Mouse (Mus musculus) forebrain, postnatal 0 days (tissue): ENCODE results near the gene Lztr1. TPM values are rescaled to one million over a fixed set of nuclear protein-coding genes. Genes with fewer than 3 reads are reported as not detected.
A peak's percentile ranks its signal among the peaks of the same experiment; 100 is the strongest.

Source experiments
- ATAC-seq: fragments of 200-750 bp; cut with Nextera tagmentation; 2 replicates; pipeline ENCODE4 v1.8.0; 2017; ENCODE audit warnings: mild to moderate bottlenecking, moderate library complexity
- DNase-seq: peaks from one replicate; pipeline ENCODE4 v3.0.0-alpha.2; 2015
- H3K27ac ChIP-seq: fragments of 300-500 bp; sonication (generic); 2 replicates; pipeline ENCODE4 v1.5.1; 2014; ENCODE audit warnings: low read depth, mild to moderate bottlenecking, antibody characterized with exemption, low read length, moderate library complexity, mixed read lengths
- H3K27me3 ChIP-seq: fragments of 300-500 bp; sonication (generic); 2 replicates; pipeline ENCODE4 v1.6.1; 2014; ENCODE audit warnings: mild to moderate bottlenecking, low read length, mixed read lengths; ENCODE audit not compliant: insufficient read depth
- H3K36me3 ChIP-seq: fragments of 300-500 bp; sonication (generic); 2 replicates; pipeline ENCODE4 v1.6.1; 2014; ENCODE audit warnings: mild to moderate bottlenecking, moderate library complexity; ENCODE audit not compliant: insufficient read depth
- H3K4me1 ChIP-seq: fragments of 300-500 bp; sonication (generic); 2 replicates; pipeline ENCODE4 v1.6.1; 2014; ENCODE audit warnings: antibody characterized with exemption; ENCODE audit not compliant: insufficient read depth
- H3K4me2 ChIP-seq: fragments of 300-500 bp; sonication (generic); 2 replicates; pipeline ENCODE4 v1.6.1; 2014; ENCODE audit warnings: low read depth, mild to moderate bottlenecking, moderate library complexity
- H3K4me3 ChIP-seq: fragments of 300-500 bp; sonication (generic); 2 replicates; pipeline ENCODE4 v1.5.1; 2014; ENCODE audit warnings: low read depth, low read length, mixed read lengths
- H3K9ac ChIP-seq: fragments of 300-500 bp; sonication (generic); 2 replicates; pipeline ENCODE4 v1.6.1; 2014; ENCODE audit warnings: mild to moderate bottlenecking
- H3K9me3 ChIP-seq: fragments of 300-500 bp; sonication (generic); 2 replicates; pipeline ENCODE4 v1.6.1; 2016; ENCODE audit warnings: low read length
- CTCF ChIP-seq: sonication (generic); IDR thresholded peaks from 2 replicates; pipeline ENCODE4 v1.5.1; 2016; ENCODE audit warnings: antibody characterized with exemption, control low read depth, low read depth
- WGBS: fragments of 180-500 bp; shearing (Covaris S2); extraction: QIAGEN DNeasy Blood & Tissue Kit; methylation state at CpG from one replicate; pipeline ENCODE4 v1.1.7; 2014; 5-methylcytosine and 5-hydroxymethylcytosine counted together
- polyA plus RNA-seq: library from polyadenylated mRNA; unstranded; fragments of >200 nt; fragmentation: Nextera tagmentation; extraction: Ambion mirVana; gene quantifications from 2 replicates; pipeline ENCODE4 v1.2.1, GENCODE M21; 2015
- total RNA-seq: library from RNA; depleted of rRNA; stranded (reverse); fragments of >200 nt; gene quantifications from 2 replicates; pipeline ENCODE4 v1.2.3, GENCODE M21; 2014

The Lztr1 gene
- total and polyA plus RNA-seq, 2 experiments from 2014 or later: 103 to 244 TPM

GRCm38 (mm10) chr16:17474761-17475160 is 33.7 kb upstream of the Lztr1 start:
- DNase-seq (no peak), ATAC-seq (no peak)
- Histone ChIP-seq H3K4me1 (no peaks in the 10 kb centered on the region), H3K9me3 (no peaks in the 10 kb centered on the region), H3K9ac (no peak overlapping the region), H3K36me3 (peaks cover 9% of the 10 kb centered on the region), H3K27me3 (no peaks in the 10 kb centered on the region), H3K27ac (no peak overlapping the region), H3K4me3 (no peak overlapping the region), H3K4me2 (no peak overlapping the region)
- 86% methylated on average over 2 of the region's 2 CpGs for WGBS
- TF ChIP-seq CTCF: no peak

- Histone ChIP-seq H3K9ac (no peak overlapping the region), H3K27me3 (no peaks in the 10 kb centered on the region), H3K36me3 (0 out of 2 replicates have a peak, but pooled peaks cover 5% of the 10 kb centered on the region), H3K9me3 (no peaks in the 10 kb centered on the region), H3K4me2 (no peak overlapping the region), H3K4me3 (no peak overlapping the region), H3K4me1 (no peaks in the 10 kb centered on the region), H3K27ac (no peak overlapping the region)
- ATAC-seq (no peak), DNase-seq (no peak)
- TF ChIP-seq CTCF: no peak
- WGBS: 88% methylated on average over 4 of the region's 4 CpGs
Measured at GRCm38 (mm10) chr16:17475326-17475725, 33.2 kb upstream of the Lztr1 start.

- WGBS: 69% methylated on average over 4 of the region's 4 CpGs
- DNase-seq: no peak
- Histone ChIP-seq H3K9ac (no peak overlapping the region), H3K27me3 (no peaks in the 10 kb centered on the region), H3K4me2 (no peak overlapping the region), H3K4me3 (no peak overlapping the region), H3K27ac (no peak overlapping the region), H3K9me3 (no peaks in the 10 kb centered on the region), H3K36me3 (peaks cover 8% of the 10 kb centered on the region), H3K4me1 (no peaks in the 10 kb centered on the region)
- no peak for TF ChIP-seq CTCF
- ATAC-seq: no peak
Measured at GRCm38 (mm10) chr16:17478331-17478943, 30.1 kb upstream of the Lztr1 start.

GRCm38 (mm10) chr16:17481465-17481864 is 27.0 kb upstream of the Lztr1 start:
- 86% methylated on average over 2 of the region's 2 CpGs for WGBS
- ATAC-seq: no peak

GRCm38 (mm10) chr16:17486505-17486904 is 22.0 kb upstream of the Lztr1 start:
- H3K4me3 ChIP-seq: no peak overlapping the region
- H3K4me1 ChIP-seq: no peaks in the 10 kb centered on the region
- no peak overlapping the region for H3K4me2 ChIP-seq
- ATAC-seq (no peak), DNase-seq (peak; percentile 19)
- no peaks in the 10 kb centered on the region for H3K9me3 ChIP-seq
- 32% methylated on average over 3 of the region's 3 CpGs for WGBS
- H3K9ac ChIP-seq: no peak overlapping the region
- TF ChIP-seq CTCF: no peak
- peaks cover 42% of the 10 kb centered on the region for H3K36me3 ChIP-seq
- H3K27me3 ChIP-seq: no peaks in the 10 kb centered on the region
- H3K27ac ChIP-seq: no peak overlapping the region

More at GRCm38 (mm10) chr16:17481465-17481864, 27.0 kb upstream of the Lztr1 start:
- no peak overlapping the region for H3K4me3 ChIP-seq
- DNase-seq: no peak
- H3K36me3 ChIP-seq: peaks cover 33% of the 10 kb centered on the region
- no peaks in the 10 kb centered on the region for H3K4me1 ChIP-seq
- H3K9ac ChIP-seq: no peak overlapping the region
- H3K27ac ChIP-seq: no peak overlapping the region
- no peak overlapping the region for H3K4me2 ChIP-seq
- TF ChIP-seq CTCF: no peak
- H3K9me3 ChIP-seq: no peaks in the 10 kb centered on the region
- H3K27me3 ChIP-seq: no peaks in the 10 kb centered on the region

GRCm38 (mm10) chr16:17488478-17489468 is 19.7 kb upstream of the Lztr1 start:
- Histone ChIP-seq H3K9ac (no peak overlapping the region; the same call in 1 of the 2 replicates), H3K27me3 (no peaks in the 10 kb centered on the region), H3K4me3 (peak overlapping the region; percentile 39), H3K9me3 (no peaks in the 10 kb centered on the region), H3K4me1 (no peaks in the 10 kb centered on the region), H3K4me2 (peak overlapping the region; percentile 81), H3K27ac (no peak overlapping the region), H3K36me3 (peaks cover 30% of the 10 kb centered on the region)
- ATAC-seq (0 out of 2 replicates have a peak, but pooled peaks have one; percentile 12), DNase-seq (no peak)
- 43% methylated on average over 14 of the region's 14 CpGs for WGBS
- peak; percentile 52 for TF ChIP-seq CTCF
